Mouse (Mus musculus): ENCODE results near the gene Zfp683.

DNA sequence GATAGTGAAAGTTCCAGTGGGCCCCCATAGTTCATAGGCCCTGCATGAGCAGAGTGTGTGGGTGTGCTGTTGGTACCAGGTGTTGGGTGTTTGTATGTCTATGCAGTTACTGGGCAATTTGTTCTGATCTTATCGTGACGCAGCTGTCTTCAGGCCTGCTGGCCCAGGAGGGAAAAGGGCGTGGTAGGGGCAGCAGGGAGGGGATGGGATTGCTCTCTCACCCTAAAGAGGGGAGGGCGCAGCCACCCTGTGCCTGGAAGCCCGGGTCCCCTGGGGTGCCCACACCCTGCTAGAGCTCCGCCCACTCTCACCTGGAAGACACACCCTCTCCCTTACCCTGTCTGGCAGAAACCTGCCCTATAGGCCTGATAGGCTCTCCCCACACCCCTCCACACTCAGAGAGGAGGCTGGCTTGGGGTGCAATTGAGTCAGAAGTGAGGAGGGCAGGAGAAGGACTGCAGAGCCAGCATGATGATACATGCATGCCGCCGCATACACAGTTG is 8.4 kb downstream of the Zfp683 start:
- TF ChIP-seq CTCF (IDR thresholded peaks at IDR 0.05) (no peak), EP300 (IDR thresholded peaks at IDR 0.05) (no peak)
